Mouse (Mus musculus) MEL (cell line): ENCODE results near the gene Cd47. TPM values are rescaled to one million over a fixed set of nuclear protein-coding genes. Genes with fewer than 3 reads are reported as not detected.

Source experiments
- DNase-seq: peaks from one replicate; pipeline ENCODE4 v3.0.0; 2011; ENCODE audit warnings: low read depth, low spot score
- H3K27ac ChIP-seq: 2 replicates; pipeline ENCODE4 v1.5.1; 2012; ENCODE audit warnings: low read depth, mild to moderate bottlenecking, control low read depth, low read length, moderate library complexity; ENCODE audit not compliant: control insufficient read depth
- H3K27me3 ChIP-seq, 2 experiments: fragments of 150-350 bp in 1 of 2; sonication (generic) in 1 of 2; 2 replicates each; pipeline ENCODE4 v1.6.1; 2012; ENCODE audit warnings: low read length in 2 of 2, mild to moderate bottlenecking in 2 of 2, improper control_type of control experiment in 1 of 2, moderate library complexity in 1 of 2; ENCODE audit not compliant: insufficient read depth in 2 of 2, control insufficient read depth in 1 of 2
- H3K36me3 ChIP-seq, 2 experiments: 2 replicates each; pipeline ENCODE4 v1.6.1; 2012 to 2014; ENCODE audit warnings: low read length in 2 of 2, improper control_type of control experiment in 1 of 2, inconsistent platforms in 1 of 2, mild to moderate bottlenecking in 1 of 2; ENCODE audit not compliant: insufficient read depth in 2 of 2, control insufficient read depth in 1 of 2
- H3K4me1 ChIP-seq, 2 experiments: fragments of 150-350 bp in 1 of 2; sonication (generic) in 1 of 2; 2 replicates each; pipeline ENCODE4 v1.6.1; 2012; ENCODE audit warnings: low read length in 2 of 2, improper control_type of control experiment in 1 of 2, mild to moderate bottlenecking in 1 of 2; ENCODE audit not compliant: insufficient read depth in 2 of 2, control insufficient read depth in 1 of 2
- H3K4me3 ChIP-seq, 2 experiments: fragments of 150-350 bp in 1 of 2; sonication (generic) in 1 of 2; 2 replicates each; pipeline ENCODE4 v1.5.1; 2012; ENCODE audit warnings: low read depth in 2 of 2, low read length in 2 of 2, mild to moderate bottlenecking in 2 of 2, moderate library complexity in 2 of 2, control low read depth in 1 of 2, improper control_type of control experiment in 1 of 2; ENCODE audit not compliant: control insufficient read depth in 1 of 2, insufficient read depth in 1 of 2
- H3K79me2 ChIP-seq: 2 replicates; pipeline ENCODE4 v1.6.1; 2012; ENCODE audit warnings: mild to moderate bottlenecking, low read length, moderate library complexity; ENCODE audit not compliant: control insufficient read depth, poor library complexity, insufficient read depth
- H3K9ac ChIP-seq: 2 replicates; pipeline ENCODE4 v1.6.1; 2012; ENCODE audit warnings: low read depth, mild to moderate bottlenecking, control low read depth, low read length, moderate library complexity; ENCODE audit not compliant: control insufficient read depth, poor library complexity, severe bottlenecking
- H3K9me3 ChIP-seq: fragments of 150-350 bp; sonication (generic); replicated peaks from 2 replicates; pipeline ENCODE4 v1.6.1; 2012; ENCODE audit warnings: mild to moderate bottlenecking, low read length, improper control_type of control experiment, moderate library complexity; ENCODE audit not compliant: insufficient read depth
- BHLHE40 ChIP-seq: IDR thresholded peaks from 2 replicates; pipeline ENCODE4 v1.6.1; 2012; ENCODE audit warnings: low read depth, mild to moderate bottlenecking, inconsistent platforms, low read length, improper control_type of control experiment, borderline replicate concordance
- ETS1 ChIP-seq: IDR thresholded peaks from 2 replicates; pipeline ENCODE4 v1.6.1; 2012; ENCODE audit warnings: low read depth, mild to moderate bottlenecking, inconsistent platforms, low read length, improper control_type of control experiment, moderate library complexity
- GATA1 ChIP-seq: IDR thresholded peaks from 2 replicates; pipeline ENCODE4 v1.6.1; 2011; ENCODE audit warnings: low read depth, low read length, improper control_type of control experiment
- MAZ ChIP-seq: IDR thresholded peaks from 2 replicates; pipeline ENCODE4 v1.6.1; 2012; ENCODE audit warnings: low read depth, mild to moderate bottlenecking, inconsistent platforms, low read length, improper control_type of control experiment
- MYB ChIP-seq: IDR thresholded peaks from 2 replicates; pipeline ENCODE4 v1.6.1; 2011; ENCODE audit warnings: mild to moderate bottlenecking, low read depth, low read length, improper control_type of control experiment
- MYC ChIP-seq: IDR thresholded peaks from 2 replicates; pipeline ENCODE4 v1.6.1; 2011; ENCODE audit warnings: low read depth, mild to moderate bottlenecking, low read length, improper control_type of control experiment, moderate library complexity
- NELFE ChIP-seq: IDR thresholded peaks from 2 replicates; pipeline ENCODE4 v1.6.1; 2011; ENCODE audit warnings: low read depth, low read length, improper control_type of control experiment
- NRF1 ChIP-seq: IDR thresholded peaks from 2 replicates; pipeline ENCODE4 v1.6.1; 2014; ENCODE audit warnings: low read depth, mild to moderate bottlenecking, inconsistent platforms, low read length, improper control_type of control experiment, moderate library complexity; ENCODE audit not compliant: poor library complexity, insufficient read depth, severe bottlenecking
- POLR2A ChIP-seq, 2 experiments: IDR thresholded peaks; 2 replicates each; pipeline ENCODE4 v1.6.1; 2011 to 2012; ENCODE audit warnings: low read length in 2 of 2, mild to moderate bottlenecking in 2 of 2, control low read depth in 1 of 2, improper control_type of control experiment in 1 of 2, low read depth in 1 of 2, moderate library complexity in 1 of 2; ENCODE audit not compliant: control insufficient read depth in 1 of 2, insufficient read depth in 1 of 2, poor library complexity in 1 of 2
- POLR2AphosphoS2 ChIP-seq: IDR thresholded peaks from 2 replicates; pipeline ENCODE4 v1.6.1; 2011; ENCODE audit warnings: low read length, improper control_type of control experiment
- POLR2AphosphoS5 ChIP-seq: IDR thresholded peaks from 2 replicates; pipeline ENCODE4 v1.6.1; 2012; ENCODE audit warnings: low read depth, borderline replicate concordance, mild to moderate bottlenecking, inconsistent platforms, low read length, moderate library complexity, mixed read lengths
- RCOR1 ChIP-seq: IDR thresholded peaks from 2 replicates; pipeline ENCODE4 v1.6.1; 2012; ENCODE audit warnings: low read depth, mild to moderate bottlenecking, inconsistent platforms, low read length, improper control_type of control experiment
- SIN3A ChIP-seq: IDR thresholded peaks from 2 replicates; pipeline ENCODE4 v1.6.1; 2012; ENCODE audit warnings: low read length, improper control_type of control experiment, inconsistent platforms
- SMC3 ChIP-seq: IDR thresholded peaks from 2 replicates; pipeline ENCODE4 v1.6.1; 2011; ENCODE audit warnings: low read depth, low read length, improper control_type of control experiment
- TAL1 ChIP-seq: IDR thresholded peaks from 2 replicates; pipeline ENCODE4 v1.6.1; 2012; ENCODE audit warnings: mild to moderate bottlenecking, inconsistent platforms, low read length, moderate library complexity, mixed read lengths
- TBP ChIP-seq: IDR thresholded peaks from 2 replicates; pipeline ENCODE4 v1.8.0; 2011; ENCODE audit warnings: low read depth, low read length, improper control_type of control experiment
- TCF12 ChIP-seq: IDR thresholded peaks from 2 replicates; pipeline ENCODE4 v1.6.1; 2014; ENCODE audit warnings: low read depth, mild to moderate bottlenecking, inconsistent platforms, low read length, improper control_type of control experiment, moderate library complexity
- UBTF ChIP-seq: IDR thresholded peaks from 2 replicates; pipeline ENCODE4 v1.6.1; 2012; ENCODE audit warnings: low read depth, mild to moderate bottlenecking, inconsistent platforms, low read length, improper control_type of control experiment, moderate library complexity, borderline replicate concordance; ENCODE audit not compliant: insufficient read depth
- USF1 ChIP-seq: IDR thresholded peaks from 2 replicates; pipeline ENCODE4 v1.6.1; 2014; ENCODE audit warnings: low read depth, mild to moderate bottlenecking, inconsistent platforms, low read length, improper control_type of control experiment, moderate library complexity
- ZC3H11A ChIP-seq: IDR thresholded peaks from 2 replicates; pipeline ENCODE4 v1.6.1; 2012; ENCODE audit warnings: low read depth, mild to moderate bottlenecking, inconsistent platforms, low read length, improper control_type of control experiment
- ZKSCAN1 ChIP-seq: IDR thresholded peaks from 2 replicates; pipeline ENCODE4 v1.6.1; 2012; ENCODE audit warnings: low read depth, mild to moderate bottlenecking, inconsistent platforms, low read length, improper control_type of control experiment, moderate library complexity
- ZMIZ1 ChIP-seq: IDR thresholded peaks from 2 replicates; pipeline ENCODE4 v1.6.1; 2012; ENCODE audit warnings: low read depth, mild to moderate bottlenecking, inconsistent platforms, low read length, improper control_type of control experiment, moderate library complexity
- ZNF384 ChIP-seq: IDR thresholded peaks from 2 replicates; pipeline ENCODE4 v1.6.1; 2012; ENCODE audit warnings: low read depth, mild to moderate bottlenecking, inconsistent platforms, low read length, improper control_type of control experiment
- polyA plus RNA-seq, 2 experiments: library from polyadenylated mRNA; stranded (reverse) in 1 of 2; unstranded in 1 of 2; fragments of >175 nt in 1 of 2; fragments of >200 nt in 1 of 2; gene quantifications; 2 replicates each; pipeline versions ENCODE4 v1.2.1 to v1.2.4; 2012; ENCODE audit warnings: low replicate concordance in 2 of 2, low read depth in 1 of 2; ENCODE audit not compliant: insufficient read length in 2 of 2, insufficient read depth in 1 of 2, missing spikeins in 1 of 2
- total RNA-seq: library from RNA; depleted of rRNA; stranded (reverse); fragments of 300-350 nt; gene quantifications from 2 replicates; pipeline ENCODE4 v1.2.3, GENCODE M21; 2012

The Cd47 gene
- total and polyA plus RNA-seq, 3 experiments, result 45.9 to 57.5 (median 51.7) TPM

- no peak; the same call in none of the 2 replicates for TF ChIP-seq TAL1
- no peak for TF ChIP-seq SMC3
- no peak for TF ChIP-seq ZC3H11A
- peak; percentile 65 for TF ChIP-seq SIN3A
- TF ChIP-seq USF1, result no peak
- TF ChIP-seq POLR2A (IDR thresholded peaks at IDR 0.05; ENCODE audit: control insufficient read depth in 1 of 2, insufficient read depth in 1 of 2, low read depth in 1 of 2, low read length in 2 of 2, poor library complexity in 1 of 2), result peak in 1 of 2 experiments; percentile 45; a peak in 2 of 4 replicates
- TF ChIP-seq, all 39 proteins: peak for 21
These were observed 26.0 kb upstream of the Cd47 start (continued) for GRCm38 (mm10) chr16:49774059-49775001.

- Histone ChIP-seq H3K79me2 (no peaks in the 10 kb centered on the region), H3K9me3 (no peaks in the 10 kb centered on the region), H3K36me3 (peaks cover 0 to 47% of the 10 kb centered on the region in 2 experiments; a peak in 2 of 4 replicates), H3K9ac (peak overlapping the region; percentile 70), H3K27ac (peak overlapping the region; percentile 97), H3K4me3 (peak overlapping the region; percentile 48 to 56), H3K27me3 (no peaks in the 10 kb centered on the region), H3K4me1 (peaks cover 23 to 37% of the 10 kb centered on the region in 2 experiments)
- peak; percentile 82 for DNase-seq
- TF ChIP-seq MYC, result peak; percentile 42
- TF ChIP-seq MAZ, result no peak
- no peak for TF ChIP-seq POLR2AphosphoS2
- no peak for TF ChIP-seq ZKSCAN1
- no peak for TF ChIP-seq ZMIZ1
- no peak for TF ChIP-seq ZNF384
- no peak for TF ChIP-seq BHLHE40
- TF ChIP-seq NRF1, result no peak
- no peak for TF ChIP-seq POLR2AphosphoS5
- peak; percentile 21 for TF ChIP-seq TBP
- TF ChIP-seq TAL1, result peak; percentile 78
- TF ChIP-seq GATA1, result peak; percentile 48
- peak in 1 of 2 experiments; percentile 48; a peak in 2 of 4 replicates for TF ChIP-seq POLR2A (IDR thresholded peaks at IDR 0.05; ENCODE audit: control insufficient read depth in 1 of 2, insufficient read depth in 1 of 2, low read depth in 1 of 2, low read length in 2 of 2, poor library complexity in 1 of 2)
- no peak for TF ChIP-seq UBTF
- no peak for TF ChIP-seq MYB
- TF ChIP-seq TCF12, result peak; percentile 72
- no peak for TF ChIP-seq ZC3H11A
- TF ChIP-seq ETS1, result peak; percentile 69; the same call in 1 of the 2 replicates
- no peak for TF ChIP-seq RCOR1
- peak; percentile 1; the same call in 1 of the 2 replicates for TF ChIP-seq SIN3A
- no peak for TF ChIP-seq NELFE
These were observed 25.0 kb upstream of the Cd47 start for GRCm38 (mm10) chr16:49775002-49775966.
